Mouse (Mus musculus) common myeloid progenitor, adult 5-6 weeks (primary cell): Measurements from ENCODE around the gene Rxylt1. TPM values are rescaled to one million over a fixed set of nuclear protein-coding genes. Genes with fewer than 3 reads are reported as not detected.

Experiments used
- ATAC-seq: replicated peaks from 2 replicates; pipeline ENCODE4 v1.8.0; 2016; ENCODE audit warnings: low read depth, mild to moderate bottlenecking, moderate TSS enrichment, inconsistent platforms; ENCODE audit not compliant: poor library complexity, severe bottlenecking
- total RNA-seq: library from RNA; stranded (forward); fragments of 200-1000, 187-1606 nt; gene quantifications from 2 replicates; pipeline ENCODE4 v1.2.3, GENCODE M21; 2017

The Rxylt1 gene
- total RNA-seq: 44.4 and 63.6 TPM in 2 replicates

DNA sequence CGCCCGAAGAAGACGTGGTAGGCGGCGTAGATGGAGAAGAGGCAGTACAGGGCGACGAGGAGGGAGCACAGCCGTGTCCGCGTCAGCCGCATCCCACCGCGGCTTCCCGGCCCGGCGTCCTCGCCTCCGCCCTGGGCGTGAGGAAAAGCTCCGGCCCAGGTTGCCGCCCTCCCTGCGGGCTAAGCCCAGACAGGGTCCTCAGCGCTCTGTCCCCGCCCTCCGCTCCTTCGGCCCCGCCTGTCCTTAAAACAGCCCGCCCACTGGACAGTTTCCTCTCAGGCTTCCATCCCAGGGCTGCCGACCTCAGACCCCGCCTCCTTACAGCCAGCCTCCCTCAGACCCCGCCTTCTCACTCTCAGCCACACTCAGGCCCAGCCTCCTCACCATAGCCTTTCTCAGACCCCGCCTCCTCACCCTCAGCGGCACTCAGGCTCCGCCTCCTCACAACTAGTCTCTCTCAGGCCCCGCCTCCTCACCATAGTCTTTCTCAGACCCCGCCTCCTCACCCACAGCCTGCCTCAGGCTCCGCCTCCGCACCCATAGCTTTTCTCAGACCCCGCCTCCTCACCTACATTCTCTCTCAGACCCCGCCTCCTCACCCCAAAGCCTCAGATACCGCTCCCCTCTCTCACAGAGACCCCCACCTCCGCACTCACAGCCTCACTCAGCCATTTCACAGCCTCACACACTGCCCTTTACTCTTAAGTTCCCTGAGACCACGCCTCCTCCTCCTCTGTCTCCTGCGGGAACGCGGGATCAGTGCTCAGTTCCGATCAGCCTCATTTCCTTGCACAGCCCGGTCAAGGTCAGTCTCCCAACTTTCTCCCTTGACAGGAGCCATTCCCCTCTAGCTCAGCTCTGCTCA, at the start of gene Rxylt1:
Gene Rxylt1 (minus strand): TSS at position 392 of the 865 bp plus-strand sequence.
- peak; percentile 93 for ATAC-seq

DNA sequence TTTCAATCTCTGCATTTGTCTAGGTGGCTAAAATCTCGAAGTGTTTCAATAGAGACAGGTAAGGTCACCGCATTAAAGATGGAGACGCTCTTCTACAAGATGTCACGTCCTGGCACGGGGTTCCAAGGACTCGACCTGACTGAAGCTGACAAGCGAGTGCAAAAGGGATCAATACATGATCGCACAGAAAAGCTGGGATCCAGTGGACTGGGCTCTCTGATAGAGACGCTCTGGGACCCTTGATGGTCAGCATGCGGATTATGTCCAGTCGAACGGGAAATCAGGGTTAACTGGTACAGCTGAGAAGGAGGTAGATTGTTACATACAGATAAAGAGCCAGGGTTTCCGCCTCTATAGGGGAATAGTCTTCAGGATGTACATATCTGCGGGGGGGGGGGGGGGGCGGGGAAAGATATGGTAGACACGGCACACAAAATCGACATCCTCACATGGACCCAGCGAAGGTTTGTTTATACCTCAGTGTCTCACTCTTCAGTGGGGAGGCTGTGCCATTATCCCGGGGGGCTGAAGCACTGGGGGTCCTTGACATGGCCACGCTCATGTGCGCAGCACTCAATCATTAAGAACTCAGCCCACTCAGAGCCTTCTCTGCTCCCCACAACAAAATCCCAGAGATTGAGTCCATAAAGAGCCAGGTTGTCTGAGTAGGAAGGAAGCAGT, 24.3 kb upstream of the Rxylt1 start:
- no peak for ATAC-seq

DNA sequence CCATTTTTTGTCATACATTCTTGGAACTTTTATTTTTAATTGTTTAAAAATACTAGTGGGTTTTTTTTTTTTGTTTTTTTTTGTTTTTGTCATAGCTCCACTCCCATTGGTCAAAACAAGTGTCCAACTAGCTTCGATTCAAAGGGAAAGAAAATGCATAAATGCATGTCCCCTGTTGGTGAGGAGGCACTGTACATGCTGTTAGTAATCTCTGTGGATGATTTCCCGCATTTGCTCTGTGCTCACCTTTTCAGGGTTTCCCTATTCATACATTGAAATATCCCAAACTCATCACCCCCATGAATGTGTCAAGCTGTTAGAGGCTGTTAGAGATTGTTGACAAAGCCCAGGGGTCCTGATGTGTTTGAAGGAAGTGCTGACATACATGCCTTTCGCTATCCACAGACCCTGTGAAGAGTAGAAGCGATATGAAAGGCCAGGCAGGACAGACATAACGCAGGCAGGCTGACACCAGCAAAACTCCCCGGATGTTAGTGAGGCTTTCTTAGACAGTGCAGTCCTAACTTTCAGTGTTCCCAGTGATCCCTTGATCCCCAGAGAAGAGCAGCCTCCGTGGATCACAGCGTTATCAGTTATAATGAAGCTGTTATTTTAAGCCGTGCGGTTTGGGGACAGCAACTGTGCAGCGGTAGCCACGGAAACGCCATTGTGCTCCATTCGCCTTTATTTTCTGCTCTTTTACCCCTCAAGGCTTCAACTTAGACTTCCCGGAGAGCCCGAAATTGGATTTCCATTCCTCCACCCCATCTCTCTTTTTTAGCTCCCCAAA, 23.5 kb upstream of the Rxylt1 start:
- no peak for ATAC-seq

DNA sequence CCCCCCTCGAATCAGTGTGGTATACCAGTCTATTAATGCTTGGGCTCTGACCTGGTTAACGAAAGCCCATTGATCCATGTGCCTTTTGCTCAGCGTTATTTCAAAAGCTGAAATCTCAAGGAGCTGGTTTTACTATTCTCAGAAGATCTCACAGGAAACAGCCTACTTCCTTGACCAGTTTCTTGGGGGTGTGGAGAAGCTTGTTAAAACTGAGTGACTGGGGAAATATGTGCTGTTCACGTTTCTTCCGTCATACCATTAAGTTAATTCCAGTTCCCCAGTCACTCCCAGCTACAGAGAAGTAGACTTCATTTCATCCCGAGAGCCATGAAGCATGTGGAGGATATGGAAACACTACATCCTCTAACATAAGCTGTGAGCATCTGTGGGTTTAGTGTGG, 22.3 kb upstream of the Rxylt1 start:
- ATAC-seq: peak; percentile 64

DNA sequence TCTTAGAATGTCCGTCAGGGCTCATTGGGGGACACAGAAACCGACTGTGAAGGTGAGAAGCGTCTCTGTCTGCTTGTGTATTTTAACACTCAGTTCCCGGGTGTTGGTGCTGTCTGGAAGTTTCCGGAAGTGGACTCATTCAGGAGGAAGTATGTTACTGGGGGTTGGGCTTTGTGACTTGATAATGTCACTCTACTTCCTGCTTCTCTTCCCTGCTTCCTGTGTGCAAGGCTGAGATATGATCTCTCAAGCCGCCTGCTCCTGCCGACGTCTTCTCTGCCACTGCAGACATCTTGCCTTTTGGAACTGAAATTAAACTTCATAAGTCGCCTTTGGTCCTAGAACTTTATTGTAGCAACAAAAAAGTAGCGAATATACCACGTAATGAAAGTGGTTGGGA, 19.5 kb upstream of the Rxylt1 start:
- ATAC-seq: peak; percentile 85

DNA sequence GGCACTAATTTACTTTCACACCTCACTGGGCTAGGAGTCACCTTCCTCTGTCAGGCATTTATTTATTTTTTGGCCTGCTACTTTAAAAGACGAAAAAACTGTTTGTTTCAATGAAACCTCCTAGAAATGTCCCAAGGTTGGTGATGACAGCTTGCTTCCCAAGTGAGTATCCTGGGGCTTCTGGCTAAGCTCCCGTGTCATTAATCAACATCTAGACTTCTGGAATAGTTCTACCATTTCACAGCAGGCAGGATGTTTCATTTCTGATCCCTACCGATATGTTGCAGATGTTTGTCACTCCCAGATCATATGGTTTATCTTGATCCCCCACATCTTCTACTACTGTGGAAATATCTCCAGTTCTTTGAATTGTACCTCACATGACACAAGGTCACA, 9.5 kb upstream of the Rxylt1 start:
- ATAC-seq: no peak

DNA sequence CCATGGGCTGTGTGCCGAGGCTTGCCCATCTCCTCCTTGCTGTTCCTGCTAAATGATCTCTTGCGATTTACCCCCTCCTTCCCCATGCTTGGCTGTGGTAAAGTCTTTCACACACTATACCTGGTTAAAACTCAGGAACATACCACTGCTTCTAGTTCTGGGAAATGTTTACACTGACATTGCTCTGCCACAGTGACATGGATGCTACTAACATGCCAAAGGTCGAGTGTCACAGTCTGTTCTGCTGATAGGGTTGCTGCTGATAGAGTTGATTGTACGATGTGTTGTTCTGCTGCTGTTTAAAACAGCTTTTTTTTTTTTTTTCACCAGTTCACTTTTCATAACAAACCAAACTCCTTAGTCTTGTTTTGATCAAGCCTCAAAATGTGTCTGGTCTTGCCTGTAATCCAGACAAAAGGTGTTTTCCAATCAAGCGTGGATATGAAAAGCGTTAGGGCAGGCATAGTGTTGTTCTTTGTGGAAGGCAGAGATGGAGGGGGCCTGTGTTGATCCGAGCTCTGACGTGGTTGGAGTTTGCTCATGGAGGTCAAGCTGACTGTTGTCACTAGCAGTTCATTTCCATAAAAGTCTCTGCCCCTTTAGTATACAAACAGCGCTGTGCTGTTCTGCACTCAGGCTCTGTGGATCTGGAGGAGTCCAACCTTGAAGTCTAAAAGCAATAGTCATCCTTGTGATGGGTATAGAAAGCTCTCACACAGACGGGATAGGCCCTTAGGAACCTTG, 8.9 kb upstream of the Rxylt1 start:
- ATAC-seq: no peak

DNA sequence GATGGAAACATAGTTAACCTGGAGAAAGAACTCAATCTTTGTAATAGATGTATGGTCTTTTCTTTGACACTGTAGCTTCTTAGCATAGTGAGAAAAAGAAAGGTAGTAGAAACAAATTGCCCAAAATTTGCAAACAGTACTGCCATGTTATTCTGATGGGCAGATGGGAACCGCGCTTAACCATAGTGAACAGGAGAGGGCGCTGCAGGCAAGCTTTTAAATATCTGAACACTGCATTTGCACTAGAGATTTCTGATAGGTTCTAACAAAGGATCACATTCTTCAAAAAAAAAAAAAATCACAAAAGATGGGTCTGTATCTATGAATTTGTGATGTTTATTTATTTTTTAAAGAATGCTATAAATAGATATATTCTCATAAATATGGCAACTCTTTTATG, 8.2 kb upstream of the Rxylt1 start:
- peak; percentile 97 for ATAC-seq

DNA sequence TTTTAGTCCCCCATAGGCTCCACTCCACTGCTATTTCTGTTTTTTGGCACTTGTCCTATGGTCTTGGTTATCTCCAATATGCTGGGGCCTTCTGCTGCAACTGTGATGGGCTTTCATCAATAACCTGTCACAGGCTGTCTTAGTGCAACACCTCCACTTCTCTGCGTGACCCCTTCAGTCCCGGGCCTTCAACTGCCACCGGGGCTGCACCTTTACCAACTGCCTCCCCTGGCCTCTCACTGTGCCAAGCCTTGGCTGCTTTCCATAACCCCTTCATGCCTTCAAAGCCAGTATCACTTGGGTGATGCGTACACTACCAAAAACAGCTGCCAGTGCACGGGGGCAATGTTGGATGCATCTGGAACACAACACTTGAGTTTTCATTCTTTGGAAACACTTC, 5.5 kb upstream of the Rxylt1 start:
- ATAC-seq: no peak

DNA sequence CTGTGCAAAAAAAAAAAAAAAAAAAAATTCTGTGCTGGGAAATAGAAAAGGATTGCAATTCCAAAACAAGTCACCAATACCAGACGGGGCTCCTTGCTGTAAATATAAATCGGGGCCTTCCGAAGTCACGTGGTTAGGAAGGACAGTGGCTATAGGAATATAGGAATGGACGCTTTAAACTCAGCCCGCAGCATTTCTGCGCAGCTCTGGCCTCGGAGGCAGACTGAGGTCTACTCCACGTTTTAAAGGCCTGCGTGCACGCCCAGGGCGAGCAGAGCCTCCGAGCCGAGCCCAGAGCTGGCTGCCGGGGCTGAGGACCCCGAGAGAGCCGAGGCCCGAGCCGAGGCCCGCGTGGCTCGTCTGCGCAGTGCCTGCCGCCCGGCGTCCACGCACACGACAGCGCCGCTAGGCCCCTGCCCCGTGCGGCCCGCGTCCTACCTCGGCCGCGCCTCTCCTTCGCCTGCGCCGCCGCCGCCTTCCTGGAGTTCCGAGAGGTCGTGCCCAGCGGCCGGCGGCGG, 650 bp downstream of the Rxylt1 start:
- ATAC-seq: no peak

DNA sequence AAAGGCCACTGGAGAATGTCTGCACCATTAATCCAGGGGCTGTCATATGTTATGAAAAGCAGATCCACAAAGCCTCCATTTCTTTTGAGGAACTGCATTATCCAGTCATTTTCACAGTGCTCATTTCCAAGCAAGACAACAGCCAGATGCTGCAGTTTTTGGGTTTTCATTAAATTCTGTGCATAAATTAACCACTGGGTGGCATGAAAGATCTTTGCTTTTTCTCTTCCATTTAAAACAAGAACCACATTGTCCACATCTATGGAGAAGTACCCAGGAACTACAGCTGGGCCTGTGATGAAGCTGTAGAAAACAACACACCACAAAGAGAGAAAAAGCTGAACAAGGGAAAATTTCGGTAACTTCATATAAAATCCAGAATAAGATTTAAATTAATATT, 6.7 kb downstream of the Rxylt1 start:
- 0 out of 2 replicates have a peak, but pooled peaks have one; percentile 47 for ATAC-seq

DNA sequence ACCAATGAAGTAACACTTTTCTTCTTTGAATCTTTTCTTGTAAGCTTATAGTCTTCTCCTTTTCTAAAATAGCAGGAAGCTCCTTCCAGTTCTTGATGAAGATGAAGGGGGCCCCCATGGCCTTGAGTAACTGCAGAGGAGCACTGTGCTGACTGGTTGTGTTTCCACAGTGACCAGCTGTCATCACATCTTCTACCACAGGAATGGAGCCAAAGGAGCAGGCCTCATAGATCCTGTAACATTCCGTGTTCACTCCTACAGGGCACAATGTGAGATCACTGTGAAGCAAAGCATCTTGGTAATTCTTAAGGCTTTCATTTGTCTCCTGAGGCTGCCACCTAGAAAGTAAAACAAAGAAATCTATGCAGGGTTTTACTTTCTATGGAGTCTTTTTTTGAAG, 15.8 kb downstream of the Rxylt1 start:
- ATAC-seq: no peak

DNA sequence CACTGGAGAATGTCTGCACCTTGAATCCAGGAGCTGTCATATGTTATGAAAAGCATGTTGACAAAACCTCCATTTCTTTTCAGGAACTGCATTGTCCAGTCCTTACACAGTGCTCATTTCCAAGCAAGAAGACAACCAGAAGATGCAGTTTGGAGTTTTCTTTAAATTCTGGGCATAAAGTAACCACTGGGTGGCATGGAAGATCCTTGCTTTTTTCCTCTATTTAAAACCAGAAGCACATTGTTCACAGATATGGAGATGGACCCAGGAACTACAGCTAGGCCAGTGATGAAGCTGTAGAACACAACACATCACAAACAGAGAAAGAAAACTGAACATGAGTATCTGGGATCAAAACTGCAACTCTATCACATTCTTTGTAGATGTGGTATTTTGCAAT, 28.0 kb downstream of the Rxylt1 start:
- no peak for ATAC-seq

DNA sequence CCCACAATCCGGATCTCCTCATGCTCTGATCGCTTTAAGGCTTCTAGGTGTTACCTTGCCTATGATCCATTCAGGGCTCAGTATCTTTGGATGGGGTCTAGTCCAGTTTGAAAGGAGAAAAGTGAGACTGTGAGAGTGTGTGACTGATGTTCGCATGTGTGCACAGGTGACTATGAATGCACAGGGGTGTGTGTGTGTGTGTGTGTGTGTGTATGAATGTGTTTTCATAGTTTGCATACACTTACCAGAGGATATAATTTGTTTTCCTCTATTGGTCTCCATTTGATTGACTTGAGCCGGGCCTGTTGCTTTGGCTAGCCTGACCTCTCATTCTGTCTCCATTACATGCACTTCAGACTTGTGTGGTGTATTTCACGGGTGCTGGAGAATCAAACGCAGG, 41.3 kb downstream of the Rxylt1 start:
- ATAC-seq: no peak

DNA sequence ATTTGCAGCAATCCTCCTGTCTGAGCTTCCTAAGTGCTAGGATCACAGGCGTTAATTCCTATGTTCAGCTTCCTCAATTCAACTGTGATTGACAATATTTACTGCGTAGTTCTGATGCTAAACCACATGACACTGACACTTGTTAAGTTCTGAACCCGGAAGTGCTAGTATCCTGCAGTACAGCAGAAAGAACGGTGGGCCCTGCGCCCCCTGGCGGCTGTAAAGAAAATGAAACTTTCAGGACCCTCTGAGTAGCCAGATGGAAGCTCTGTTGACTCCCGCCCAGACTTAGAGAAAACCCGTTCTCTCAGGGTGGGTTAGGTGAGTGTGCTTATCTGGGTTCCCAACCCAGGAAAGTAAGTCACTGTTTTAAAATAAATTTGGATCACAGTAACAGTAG, 42.6 kb downstream of the Rxylt1 start:
- peak; percentile 94 for ATAC-seq

DNA sequence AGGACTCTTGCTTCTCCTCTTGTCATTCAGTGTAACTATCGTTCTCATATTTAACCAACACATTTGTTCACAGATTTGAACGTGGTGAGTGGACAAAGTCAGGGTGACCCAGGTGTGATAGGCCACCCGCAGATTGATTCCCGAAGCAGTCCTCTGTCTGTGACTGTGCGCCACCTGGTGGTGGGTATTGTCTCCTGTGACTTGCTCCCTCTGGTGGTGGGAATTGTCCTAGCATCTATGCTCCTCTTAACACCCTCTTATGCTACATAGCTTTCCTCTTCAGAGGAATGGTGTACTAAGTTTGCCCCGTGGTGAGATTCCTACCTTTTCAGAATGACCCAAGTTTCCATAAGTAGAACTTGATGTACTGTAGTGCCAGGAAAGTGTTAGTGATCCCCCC, 45.3 kb downstream of the Rxylt1 start:
- ATAC-seq: peak; percentile 67

DNA sequence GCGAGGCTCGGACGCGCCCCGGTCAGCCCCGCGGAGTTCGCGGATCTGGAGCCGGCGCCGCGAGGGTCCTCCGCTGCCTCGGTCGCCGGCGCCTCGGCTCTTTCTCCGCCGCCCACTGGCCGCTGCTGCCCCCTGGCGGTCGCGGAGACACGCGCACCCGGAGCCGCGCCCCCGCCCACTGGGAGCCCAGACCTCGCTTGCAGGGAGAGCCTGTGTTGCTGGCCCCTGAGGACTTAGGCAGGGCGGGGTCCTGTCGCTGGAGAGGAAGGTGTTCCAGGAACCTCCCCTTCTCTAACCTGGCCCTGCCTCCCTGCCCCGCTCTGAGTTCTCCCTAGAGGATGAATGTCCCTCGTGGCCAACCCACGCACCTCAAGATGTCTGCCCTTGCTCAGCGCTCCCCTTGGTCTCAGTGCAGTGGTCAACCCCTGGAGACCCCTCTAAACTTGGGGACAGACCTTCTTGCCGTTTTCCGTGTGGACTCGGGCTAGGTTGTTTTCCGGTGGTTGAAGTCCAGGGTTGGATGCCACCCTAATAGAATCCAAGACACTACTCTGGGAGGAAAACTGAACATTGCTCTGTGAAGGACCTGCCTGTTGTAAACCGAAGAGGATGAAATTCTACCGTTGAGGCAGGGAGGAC, 49.3 kb downstream of the Rxylt1 start:
- peak; percentile 58 for ATAC-seq

DNA sequence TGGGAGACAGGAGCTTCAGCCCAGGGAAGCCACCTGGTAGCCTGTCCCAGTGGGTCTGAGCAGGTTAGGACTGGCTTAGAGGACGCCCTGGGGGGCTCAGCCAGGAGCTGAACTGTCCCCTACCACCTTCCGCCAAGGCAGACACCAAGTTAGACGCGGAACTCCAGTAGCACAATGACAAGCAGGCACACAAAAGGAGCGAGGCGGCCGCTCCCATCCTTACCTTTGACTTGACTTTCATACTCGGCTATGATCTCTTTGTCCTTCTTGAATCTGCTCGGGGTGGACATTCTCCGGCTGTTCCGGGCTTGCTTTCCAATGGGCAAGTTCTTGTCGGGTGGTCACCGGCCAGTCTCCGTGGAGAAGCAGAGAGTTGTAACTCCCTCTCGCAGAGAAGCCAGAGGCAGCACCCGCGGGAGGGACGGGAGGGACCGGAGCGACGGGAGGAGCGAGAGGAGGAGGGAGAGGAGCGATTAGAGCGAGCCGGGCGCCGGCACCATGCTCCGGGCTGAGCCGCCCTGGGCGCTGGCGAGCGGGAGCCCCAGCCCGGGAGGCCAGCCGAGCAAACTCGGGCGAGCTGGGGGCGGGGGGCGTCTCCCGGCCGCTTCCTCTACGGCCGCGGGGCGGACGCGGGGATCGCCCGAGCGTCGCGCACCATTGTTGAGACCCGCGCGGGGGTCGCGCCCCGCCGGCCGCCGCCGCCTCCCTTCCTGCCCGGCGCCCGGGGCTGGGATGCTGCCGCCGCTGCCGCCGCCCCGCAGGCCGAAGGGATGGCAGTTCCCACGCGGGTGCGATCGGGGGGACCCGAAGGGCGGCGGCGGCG, 50.1 kb downstream of the Rxylt1 start, which contains the start of gene Srgap1:
Gene Srgap1 (minus strand): TSS at position 412 of the 823 bp plus-strand sequence.
- ATAC-seq: peak; percentile 50
